Mouse (Mus musculus) layer of hippocampus, adult 18-20 months (tissue): Measurements from ENCODE around the gene Il4ra. TPM values are rescaled to one million over a fixed set of nuclear protein-coding genes. Genes with fewer than 3 reads are reported as not detected.
A peak's percentile ranks its signal among the peaks of the same experiment; 100 is the strongest.

Experiments used
- DNase-seq, 2 experiments: peaks; one replicate each; pipeline ENCODE4 v3.0.0; 2022; ENCODE audit warnings: low spot score in 2 of 2
- total RNA-seq, 2 experiments: library from RNA; stranded (reverse); gene quantifications; 2 replicates each; pipeline ENCODE4 v1.2.3; 2021

Il4ra gene
- total RNA-seq, 2 experiments from 2014 or later = 4.0 to 4.7 TPM

GRCm38 (mm10) chr7:125546727-125547126 is 5.2 kb upstream of the Il4ra start:
- no peak for DNase-seq

- DNase-seq = no peak
Observed at GRCm38 (mm10) chr7:125549916-125550315, 2.0 kb upstream of the Il4ra start.

DNA sequence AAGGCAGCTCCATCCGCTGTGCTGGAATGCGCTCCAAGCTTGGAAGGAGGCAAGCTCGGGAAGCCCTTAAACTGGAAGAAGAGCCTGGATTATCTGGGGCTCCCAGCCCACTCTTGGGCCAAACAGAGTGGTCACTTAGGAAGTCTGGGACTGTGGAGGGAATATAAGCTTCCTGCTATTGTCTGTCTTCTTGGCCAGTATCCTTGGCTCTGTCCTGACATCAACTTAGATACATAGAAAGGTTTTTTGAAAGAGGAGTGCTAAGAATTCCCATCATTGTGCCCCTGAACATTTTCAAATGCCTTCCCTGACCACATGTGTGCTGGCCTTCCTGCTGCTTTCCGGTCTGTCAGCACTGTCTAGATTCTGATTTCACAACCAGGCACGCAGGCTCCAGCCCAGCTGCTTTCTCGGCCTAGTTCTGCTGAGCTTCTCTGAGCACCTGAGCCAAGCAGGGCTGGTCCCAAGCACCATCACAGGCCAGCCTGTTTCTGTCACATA is 989 bp upstream of the Il4ra start:
- DNase-seq = no peak

DNA sequence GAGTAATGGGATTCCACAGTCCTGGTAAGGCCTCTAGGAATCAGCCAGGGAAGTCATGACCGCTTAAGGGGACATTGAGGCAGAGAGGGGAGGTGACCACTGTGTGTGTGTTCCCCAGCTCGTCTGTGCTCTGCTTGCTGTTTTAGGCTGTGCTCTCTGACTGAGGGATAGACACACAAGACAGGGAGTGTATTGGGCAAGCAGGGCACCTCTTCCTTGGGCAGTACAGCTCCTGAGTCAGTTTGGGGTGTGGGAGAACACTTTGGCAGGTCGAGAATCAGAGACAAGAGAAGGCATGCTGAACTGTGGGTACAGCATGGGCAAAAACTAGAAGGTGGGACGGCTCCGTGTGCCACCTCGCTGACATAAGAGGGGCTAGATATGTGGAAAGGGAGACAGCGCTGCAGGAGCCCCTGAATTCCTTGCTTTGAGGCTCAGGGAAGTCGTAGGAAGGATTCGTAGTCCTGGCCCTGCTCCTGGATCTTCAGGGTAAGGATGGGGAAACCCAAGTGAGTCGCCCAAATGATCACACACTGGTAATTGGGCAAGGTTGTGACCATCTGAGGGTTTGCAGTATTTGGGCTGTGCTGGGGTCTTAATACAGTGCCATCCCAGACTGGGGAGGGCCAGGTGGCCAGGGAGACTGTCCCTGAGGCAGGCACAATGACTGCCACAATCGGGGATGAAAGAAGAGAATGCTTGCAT is 1.1 kb downstream of the Il4ra start:
- no peak for DNase-seq

GRCm38 (mm10) chr7:125553653-125554428 is 1.9 kb downstream of the Il4ra start:
- no peak for DNase-seq

GRCm38 (mm10) chr7:125554456-125555114 is 2.7 kb downstream of the Il4ra start:
- DNase-seq = no peak

GRCm38 (mm10) chr7:125555351-125555872 is 3.5 kb downstream of the Il4ra start:
- no peak for DNase-seq

GRCm38 (mm10) chr7:125556096-125556495 is 4.2 kb downstream of the Il4ra start:
- no peak for DNase-seq

DNA sequence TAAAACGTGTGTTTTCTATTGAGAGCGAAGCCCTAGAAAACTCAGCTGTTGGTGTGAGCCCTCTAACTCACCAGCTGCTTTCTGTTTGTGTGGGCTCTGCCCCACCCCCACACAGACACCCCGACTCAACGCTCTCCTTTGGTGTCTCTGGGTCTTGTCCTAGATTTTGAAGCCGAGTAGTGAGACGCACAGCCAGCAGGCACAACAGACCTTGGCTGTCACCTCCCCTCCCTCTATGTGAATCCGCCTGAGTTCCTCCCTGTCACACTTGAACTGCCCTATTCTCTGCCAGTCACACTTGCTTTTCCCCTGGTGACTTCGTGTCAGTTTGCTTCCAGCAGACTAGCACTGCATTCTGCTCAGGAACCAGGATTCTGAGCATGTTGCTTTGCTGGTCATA is 4.9 kb downstream of the Il4ra start:
- DNase-seq = no peak

DNA sequence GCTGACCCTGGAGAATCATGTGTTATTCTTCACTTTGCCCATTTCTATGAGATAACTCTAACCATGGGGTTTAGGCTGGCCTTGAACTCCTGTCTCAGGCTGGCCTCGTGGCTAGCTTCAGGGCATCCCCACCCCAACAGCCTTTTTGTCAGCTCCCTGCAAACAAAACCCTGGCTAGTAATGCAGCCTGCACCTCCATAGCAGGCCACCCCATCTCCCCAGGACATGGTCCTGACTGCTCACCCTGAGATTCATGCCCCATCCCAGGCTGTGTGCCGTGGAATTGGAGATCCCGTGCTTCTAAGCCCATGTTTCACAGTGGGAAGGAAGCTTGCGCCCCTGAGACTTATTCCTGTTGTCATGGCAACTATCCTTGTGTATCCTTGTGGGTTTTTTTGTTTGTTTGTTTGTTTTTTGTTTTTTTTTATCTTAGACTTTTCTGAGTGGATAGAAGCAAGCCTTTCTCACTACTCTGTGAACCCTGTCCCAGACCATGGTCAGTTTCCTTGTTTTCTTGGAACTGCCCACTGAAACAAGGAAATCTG is 6.6 kb downstream of the Il4ra start:
- DNase-seq = no peak

GRCm38 (mm10) chr7:125558997-125559396 is 7.1 kb downstream of the Il4ra start:
- no peak for DNase-seq

DNA sequence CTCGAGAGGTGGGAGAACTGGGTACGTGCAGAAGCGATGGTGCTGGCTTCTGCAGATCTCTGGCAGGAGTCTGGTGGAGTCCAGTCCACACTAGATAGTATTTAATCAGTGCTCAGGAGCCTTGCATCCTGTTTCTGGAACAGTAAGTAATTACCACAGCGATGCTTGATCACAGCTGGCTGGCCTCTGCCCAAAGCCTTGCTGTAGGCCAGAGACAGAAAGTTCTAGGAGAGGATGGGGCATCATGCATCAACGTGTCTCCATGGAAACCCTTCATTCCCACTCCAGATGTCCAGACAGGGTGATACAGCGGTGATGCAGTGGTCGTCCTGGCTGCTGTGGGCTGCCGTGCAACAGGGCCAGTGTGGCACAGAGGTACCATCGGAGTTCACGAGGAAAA is 7.6 kb downstream of the Il4ra start:
- DNase-seq = no peak

DNA sequence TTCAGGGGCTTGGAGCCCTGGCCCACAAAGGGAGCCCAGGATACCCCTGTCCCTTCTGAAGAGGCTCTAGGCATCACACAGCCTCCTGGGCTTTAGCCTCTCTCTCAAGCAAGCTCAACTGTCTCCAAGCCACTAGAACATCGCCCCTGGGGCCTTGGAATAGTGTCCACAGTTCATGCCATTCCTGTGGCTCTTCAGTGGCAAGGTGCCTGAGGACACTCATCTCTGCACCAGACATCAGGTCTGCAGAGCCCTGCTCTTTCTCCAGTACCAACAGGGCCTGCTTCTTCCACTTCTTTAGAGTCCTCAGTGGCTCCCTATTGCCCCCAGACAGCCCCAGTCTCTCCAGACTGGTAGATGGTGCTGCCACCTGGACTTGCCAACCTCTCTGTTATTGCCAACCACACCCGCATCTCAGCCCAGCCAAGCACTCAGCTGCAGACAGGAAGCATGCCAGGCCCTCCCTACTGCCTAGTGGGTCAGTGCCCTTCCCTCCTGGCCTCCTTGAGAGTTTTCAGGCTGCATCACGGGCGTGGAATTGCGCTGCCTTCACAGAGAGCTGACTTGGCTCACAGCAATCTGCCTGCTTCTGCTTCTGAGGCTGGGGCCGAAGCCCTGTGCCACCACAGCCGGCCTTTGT is 8.3 kb downstream of the Il4ra start:
- no peak for DNase-seq

- peak in 1 of 2 experiments; percentile 27 for DNase-seq
Observed at GRCm38 (mm10) chr7:125561085-125561690, 9.3 kb downstream of the Il4ra start.

DNA sequence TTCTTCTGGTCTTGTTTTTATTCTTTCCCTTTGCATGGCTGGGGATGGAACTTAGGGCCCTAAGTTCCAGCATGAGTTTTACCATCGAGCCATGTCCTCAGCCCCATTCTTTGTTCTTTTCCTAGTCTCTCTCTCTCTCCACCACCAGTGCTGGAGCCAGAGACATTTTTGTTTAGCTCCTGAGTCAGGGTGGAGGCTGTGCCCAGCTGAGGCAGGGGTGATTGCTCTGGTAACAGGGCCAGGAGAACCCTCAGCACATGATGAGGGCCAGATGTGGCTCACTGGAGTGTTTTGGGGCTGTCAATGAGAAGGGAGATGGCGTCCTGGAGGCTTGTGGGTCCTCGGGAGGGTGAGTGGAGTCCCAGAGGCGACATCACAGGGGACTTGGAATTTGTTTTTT is 10.5 kb downstream of the Il4ra start:
- no peak for DNase-seq

GRCm38 (mm10) chr7:125563093-125563492 is 11.2 kb downstream of the Il4ra start:
- DNase-seq = no peak

- DNase-seq = no peak
Observed at GRCm38 (mm10) chr7:125564316-125565024, 12.6 kb downstream of the Il4ra start.

- no peak for DNase-seq
Observed at GRCm38 (mm10) chr7:125565516-125566285, 13.8 kb downstream of the Il4ra start.

DNA sequence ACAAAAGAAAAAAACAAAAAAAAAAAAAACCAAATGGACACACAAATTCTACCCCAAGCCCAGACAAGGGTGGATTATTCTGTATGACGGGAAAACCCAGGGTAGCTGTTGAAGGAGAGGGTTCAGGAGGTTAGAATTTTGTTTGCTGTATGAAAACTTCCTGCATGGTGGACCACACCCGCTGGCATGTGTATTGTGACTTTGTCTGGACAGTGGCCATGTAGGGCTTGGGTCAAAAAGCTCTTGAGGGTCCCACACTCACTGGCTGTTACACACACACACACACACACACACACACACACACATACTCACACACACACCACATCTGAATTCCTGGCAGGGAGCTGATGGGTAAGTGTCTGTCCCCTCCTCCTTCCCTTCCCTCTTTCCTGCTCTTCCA is 14.5 kb downstream of the Il4ra start:
- no peak for DNase-seq
